Mouse (Mus musculus): ENCODE measurements around the gene Krt17.
"Not testable (repeated sequence)": the region's sequence is repeated elsewhere in the genome, so short reads cannot be mapped to it uniquely, and the experiment has no call there.

Gene Krt17

DNA sequence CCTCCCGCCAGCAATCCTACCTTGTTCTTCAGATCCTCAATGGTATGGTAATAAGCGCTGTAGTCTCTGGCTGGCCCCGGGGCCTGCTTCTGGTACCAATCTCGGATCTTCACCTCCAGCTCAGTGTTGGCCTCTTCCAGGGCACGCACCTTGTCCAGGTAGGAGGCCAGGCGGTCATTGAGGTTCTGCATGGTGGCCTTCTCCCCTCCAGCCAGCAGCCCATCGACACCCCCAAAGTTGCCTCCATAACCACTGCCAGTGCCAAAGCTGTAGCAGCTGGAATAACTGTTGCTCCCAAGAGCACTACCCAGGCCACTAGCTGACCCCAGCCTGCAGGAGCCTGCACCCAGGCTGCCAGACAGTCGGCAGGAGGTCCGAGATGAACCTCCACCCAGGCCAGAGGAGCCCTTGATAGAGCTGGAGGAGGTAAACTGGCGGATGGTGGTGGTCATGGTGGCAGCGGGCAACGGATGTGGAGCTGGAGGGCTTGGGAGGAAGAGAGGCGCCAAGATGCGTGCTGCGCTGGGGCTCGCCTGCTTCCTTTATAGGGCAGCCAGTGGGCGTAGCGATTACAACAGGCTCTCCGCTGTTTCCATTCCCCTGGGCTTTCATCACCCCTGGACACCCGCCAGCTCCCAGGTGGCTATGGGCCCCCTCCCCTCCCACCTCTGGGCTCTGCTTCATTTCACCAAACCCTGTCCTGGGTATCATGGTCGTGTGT, at the start of gene Krt17:
Gene Krt17 (minus strand): TSS at position 516 of the 721 bp plus-strand sequence.
- DNase-seq: peak; percentile 8 to 21

DNA sequence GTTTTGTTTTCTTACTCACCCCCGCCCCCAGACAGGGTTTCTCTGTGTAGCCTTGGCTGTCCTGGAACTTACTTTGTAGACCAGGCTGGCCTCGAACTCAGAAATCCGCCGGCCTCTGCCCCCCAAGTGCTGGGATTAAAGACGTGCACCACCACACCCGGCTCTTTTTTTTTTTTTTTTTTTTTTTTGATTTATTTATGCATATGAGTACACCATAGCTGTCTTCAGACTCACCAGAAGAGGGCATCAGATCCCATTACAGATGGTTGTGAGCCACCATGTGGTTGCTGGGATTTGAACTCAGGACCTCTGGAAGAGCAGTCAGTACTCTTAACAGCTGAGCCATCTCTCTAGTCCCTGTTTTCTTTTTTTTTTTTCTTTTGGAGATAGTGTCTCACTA, 47.8 kb upstream of the Krt17 start:
- DNase-seq: not testable (repeated sequence)

DNA sequence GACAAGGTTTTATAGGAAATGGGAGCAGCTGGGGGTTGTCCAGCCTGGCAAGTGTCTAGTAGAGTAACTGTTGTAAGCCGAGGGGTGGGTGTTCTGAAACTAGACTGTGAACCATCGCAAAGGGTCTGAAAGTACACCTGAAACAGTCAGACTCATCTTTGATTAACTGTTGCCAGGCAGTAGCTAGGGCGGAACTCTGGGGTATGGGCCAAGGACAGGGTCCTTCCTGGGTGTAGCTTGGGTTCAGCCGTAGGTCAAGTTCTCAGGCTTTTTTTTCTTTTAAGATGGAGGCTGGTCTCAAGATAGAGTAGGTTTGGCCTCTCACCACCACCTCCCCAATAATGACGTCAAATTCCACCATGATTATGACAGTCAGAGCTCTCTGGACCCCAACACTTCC, 47.1 kb upstream of the Krt17 start:
- DNase-seq: no peak

GRCm38 (mm10) chr11:100301292-100301691, 40.5 kb upstream of the Krt17 start:
- no peak for DNase-seq

GRCm38 (mm10) chr11:100300293-100300692, 39.5 kb upstream of the Krt17 start:
- peak; percentile 78 to 81 for DNase-seq

- peak; percentile 92 to 93 for DNase-seq
These were observed 37.6 kb upstream of the Krt17 start for GRCm38 (mm10) chr11:100298274-100299036.

DNA sequence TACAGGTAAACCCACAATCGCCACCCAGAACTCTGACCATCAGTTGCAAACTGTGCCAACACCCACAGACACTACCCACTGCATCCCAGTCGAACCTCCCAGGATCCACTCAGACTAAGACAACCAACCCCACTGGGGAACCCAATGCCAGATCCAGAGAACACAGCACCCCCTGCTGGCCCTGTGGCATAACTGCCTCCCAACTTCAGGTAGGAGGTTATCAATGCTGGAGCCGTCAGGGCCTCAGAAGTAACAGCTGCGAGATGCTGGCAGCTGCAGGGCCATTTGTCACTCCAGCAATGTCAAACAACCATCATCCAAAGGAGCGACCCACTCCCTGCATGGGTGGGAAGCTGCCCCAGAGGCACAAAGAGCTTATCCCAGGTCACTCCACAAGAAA, 37.0 kb upstream of the Krt17 start:
- peak in 1 of 2 experiments; percentile 31 for DNase-seq

DNA sequence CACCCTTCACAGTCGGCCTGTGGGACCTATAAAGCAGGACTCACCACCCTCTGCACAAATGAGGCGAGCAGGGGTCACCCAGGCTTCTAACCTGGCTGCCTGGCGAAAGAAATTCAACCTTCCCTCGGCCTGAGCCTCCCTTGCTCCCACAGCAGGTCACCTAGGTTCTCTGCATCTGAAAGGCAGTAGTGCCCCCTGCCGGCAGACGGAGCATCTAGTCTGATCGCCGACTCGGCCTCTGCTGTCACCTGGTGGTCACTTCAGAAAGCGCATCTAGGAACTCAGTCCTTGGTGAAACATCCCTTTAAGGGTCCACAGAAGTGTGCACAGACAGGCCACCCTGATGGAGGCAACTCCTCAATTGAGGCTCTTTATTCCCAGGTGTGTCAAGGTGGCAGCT, 34.5 kb upstream of the Krt17 start:
- DNase-seq: peak; percentile 92 to 93

DNA sequence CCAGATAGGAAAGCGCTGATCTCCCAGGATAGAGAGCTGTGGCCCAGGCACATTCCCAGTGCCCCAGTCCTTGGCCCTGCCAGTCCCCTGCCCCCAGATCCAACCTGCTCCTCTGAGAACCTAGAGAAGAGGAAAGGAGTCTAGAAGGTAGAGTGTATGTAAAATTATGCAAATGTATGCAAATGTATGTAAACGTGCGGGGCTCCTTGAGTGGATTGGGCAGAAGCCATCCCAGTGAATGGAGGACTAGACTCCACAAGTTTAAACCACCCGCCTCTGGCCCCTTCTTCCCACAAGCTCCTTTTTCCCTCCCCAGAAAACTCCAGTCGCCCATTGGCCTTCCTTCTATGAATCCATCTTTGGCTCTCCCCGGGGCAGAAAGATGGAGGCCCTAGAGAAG, 32.1 kb upstream of the Krt17 start:
- DNase-seq: no peak

DNA sequence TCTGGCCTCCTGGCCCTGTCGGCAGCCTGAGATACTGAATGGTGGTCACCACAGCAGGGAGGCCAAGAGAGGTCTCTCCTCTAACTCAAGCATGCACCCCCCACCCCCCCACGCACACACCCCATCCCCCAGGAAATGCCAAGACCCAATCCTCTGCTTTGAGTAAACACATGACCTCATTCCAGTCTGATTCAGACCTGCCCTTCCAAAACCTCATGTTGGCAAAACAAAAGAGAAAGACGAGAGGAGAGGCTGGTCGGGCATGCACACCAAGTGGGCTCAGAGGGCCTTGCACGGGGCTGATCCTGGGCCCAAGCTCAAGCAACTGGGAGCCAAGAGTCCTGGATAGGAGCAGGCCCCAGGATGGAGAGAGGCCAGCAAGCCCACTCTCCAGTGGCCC, 29.4 kb upstream of the Krt17 start:
- no peak for DNase-seq

DNA sequence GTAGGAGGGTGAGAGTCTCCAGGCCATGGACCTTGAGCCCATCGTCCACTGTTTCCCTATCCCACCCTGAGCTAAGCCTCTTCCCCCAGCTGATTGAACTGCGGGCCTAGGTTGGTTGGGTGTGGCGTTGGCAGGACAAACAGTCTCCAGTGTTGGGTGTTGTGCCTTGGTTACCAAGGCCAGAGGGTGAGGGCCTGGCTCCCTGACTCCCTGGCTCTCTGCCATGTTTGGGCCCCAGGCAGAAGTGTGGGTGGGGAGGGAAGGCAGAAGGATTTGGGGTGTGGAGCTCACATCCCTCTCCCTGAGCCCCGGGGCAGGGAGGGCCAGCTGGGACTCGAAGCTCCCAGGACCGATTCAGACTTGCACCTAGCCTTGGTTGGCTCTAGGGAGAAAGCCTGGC, 28.1 kb upstream of the Krt17 start:
- no peak for DNase-seq

DNA sequence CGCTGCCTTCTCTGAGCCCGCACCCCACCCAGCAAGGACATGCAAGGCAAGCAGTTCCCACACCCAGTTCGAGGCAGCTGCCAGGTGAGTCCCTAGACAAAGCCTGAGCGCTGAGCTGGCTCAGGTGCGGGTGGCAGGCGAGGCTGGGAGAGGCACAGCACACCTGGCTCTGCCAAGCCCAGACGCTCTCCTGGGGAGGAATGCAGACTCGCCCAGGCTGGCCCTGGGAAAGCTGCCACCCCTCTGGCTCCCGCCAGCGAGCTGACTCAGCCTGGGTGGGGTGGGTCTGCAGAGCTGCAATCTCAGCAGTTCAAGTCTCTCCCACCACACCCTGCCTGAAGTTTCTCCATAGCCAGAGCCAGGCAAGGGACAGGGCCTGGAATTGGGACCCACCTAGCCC, 26.2 kb upstream of the Krt17 start:
- peak; percentile 25 to 46 for DNase-seq

DNA sequence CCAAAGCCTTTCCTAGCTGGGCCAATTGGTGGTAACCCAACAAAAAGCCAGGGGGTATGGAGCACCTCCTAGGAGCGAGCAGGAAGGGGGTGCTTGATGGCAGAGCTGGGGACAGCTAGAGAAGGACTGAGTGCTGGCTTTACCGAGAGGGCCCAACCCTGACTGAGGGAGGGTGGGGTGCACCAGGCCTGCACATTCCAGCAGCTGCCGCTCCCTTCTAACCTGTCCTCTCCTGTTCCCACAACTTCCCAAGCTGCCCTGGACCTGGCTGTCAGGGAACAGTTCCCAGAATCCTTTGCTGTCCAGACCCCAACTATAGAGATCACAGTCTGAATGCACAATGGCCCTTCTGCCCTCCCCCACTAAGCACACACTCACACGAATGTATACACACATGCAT, 24.2 kb upstream of the Krt17 start:
- DNase-seq: no peak

- peak; percentile 92 to 93 for DNase-seq
These were observed 21.7 kb upstream of the Krt17 start for GRCm38 (mm10) chr11:100282549-100282948.

GRCm38 (mm10) chr11:100281596-100282544, 21.0 kb upstream of the Krt17 start:
- DNase-seq: peak; percentile 91 to 92

DNA sequence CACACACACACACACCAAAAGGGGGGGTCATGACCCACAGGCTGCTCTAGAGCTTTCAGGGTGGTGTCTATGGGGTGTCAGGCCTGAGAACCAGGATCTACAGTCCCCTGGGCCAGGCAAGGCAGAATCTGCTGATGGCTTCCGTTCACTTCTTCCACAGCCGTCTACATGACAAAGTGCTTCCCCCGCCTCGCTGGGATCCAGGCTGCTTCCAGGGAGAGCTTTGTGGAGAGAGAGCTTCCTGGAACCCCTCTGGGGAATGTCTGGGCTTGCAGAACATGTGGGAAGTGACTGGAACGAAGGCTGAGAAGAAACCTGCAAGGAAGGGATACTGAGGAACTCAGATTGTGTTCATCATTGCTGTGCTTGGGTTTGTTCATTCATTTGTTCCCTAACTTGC, 17.9 kb upstream of the Krt17 start:
- peak in 1 of 2 experiments; percentile 18 for DNase-seq

DNA sequence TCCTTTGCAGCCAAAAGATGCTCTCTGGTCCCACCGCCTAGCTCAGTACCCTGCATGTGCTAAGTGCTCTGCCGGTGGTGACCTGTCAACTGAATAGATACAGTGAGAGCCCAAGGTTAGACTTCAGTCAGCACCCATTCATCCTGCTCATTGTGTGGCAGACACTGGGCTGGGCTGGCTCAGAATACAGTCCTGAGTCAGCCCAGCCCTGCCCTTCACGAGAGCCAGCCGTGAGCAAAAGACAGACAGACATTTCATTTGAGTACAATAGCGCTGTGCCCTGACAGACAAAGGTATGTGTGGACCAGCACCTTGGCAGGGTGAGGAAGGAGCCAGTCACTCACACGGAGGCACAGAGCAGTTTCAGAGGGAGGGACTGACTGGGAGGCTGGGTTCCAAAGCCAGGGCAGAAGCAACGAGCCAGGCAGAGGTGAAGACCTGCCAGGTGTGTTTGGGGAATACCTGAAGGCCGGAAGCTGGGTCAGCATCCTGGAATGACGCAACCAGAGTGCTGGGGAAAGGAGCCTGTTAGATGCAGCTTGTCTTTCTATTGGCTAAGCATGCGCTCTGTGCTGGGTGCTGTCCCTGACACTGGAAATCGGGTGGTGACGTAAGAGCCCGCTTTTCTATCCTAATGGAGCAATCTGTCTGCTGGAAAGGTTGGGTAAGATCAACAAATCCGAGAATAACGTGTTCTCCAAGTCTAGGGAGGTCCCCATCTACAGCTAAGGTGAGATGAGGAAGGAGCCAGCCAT, 17.1 kb upstream of the Krt17 start:
- DNase-seq: no peak

DNA sequence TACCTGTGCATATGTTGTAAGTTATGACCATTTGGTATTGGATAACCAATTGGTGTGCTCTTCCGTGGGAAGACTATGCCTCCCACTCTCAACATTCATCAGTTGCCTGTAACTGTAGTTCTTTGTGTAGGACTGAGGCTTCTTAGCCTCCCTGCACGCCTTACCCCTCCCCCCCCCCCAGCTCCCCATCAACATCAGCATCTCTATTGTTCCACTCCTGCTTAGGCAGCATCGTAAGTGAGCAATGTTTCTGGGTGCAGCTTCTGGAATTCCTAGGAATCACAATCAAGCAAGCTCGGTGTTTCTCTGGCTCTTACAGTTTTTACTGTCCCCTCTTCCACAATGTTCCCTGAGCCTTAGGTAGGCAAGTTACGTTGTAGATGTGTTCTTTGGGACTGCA, 14.6 kb upstream of the Krt17 start:
- DNase-seq: no peak

GRCm38 (mm10) chr11:100274719-100275118, 13.9 kb upstream of the Krt17 start:
- DNase-seq: no peak

DNA sequence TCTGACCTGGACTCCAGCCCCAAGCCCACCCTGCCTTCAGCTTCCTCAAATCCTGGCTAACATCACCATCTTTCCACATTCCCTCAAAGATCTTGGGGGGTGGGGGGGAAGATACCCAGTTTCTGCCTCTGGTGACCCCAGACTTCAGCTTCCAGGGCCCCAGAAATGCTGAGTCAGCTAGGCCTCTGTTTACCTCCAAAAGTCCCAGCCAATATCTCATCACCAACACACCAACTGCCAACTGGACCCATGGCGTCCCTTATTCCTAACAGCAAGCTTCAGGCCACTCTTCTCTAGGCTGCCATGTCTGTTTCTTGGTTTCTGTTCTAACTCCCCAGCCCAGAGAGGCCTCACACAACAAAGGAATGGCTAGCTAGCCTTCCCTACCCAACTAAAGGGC, 11.0 kb upstream of the Krt17 start:
- DNase-seq: no peak

DNA sequence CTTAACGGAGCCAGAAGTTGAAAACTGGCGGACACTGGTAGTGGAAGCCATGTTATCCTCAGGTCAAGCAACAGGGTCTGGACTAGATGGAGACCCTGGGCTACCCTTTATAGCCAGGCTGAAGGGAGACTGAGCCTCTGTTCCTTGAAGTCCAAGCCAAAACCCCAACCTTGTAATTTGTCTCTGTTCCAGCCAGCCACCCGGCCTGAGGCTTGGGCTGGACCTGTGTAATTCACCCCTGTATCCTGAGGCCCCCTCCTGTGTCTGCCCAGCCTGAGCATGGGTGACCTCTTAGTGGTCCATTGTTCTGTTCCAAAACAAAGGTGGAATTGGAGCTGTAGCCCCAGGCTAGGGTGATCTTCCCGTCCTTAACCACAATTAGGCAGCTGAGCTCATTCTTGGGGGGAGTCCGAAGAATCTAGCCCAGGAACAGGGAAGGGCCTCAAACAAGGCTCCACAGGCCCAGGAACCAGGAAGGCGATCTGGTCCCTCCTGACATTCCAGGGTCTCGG, 9.0 kb upstream of the Krt17 start, which contains the start of gene Krt42:
Gene Krt42 (minus strand): TSS at position 51 of the 512 bp plus-strand sequence.
- no peak for DNase-seq
